8 mouse cellular contexts compared by ENCODE assay signal in the genomic region with DNA sequence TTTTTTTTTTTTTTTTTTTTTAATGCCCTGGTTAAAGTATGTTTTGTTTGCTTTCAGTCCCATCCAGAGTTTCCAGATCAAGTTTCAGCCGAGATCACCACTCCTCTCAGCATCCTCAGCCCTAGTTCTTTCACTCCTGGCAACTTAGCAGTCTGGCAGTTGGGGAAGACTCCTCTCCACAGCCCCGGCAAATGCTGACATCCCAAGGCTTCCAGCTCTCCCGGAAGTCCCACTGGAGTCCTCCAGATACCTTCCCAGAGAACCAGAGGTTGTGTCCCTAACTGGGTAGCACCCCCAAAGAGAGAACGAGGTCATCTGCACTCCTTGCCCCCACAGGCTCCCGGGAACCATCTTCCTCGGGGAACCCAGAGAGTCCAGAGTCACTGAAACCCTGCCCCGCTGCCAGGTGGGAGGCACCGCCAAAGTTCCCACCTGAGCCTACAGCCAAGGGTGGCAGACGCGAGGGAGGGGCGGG. TPM values are rescaled to one million over a fixed set of nuclear protein-coding genes. Genes with fewer than 3 reads are reported as not detected.
A peak's percentile ranks its signal among the peaks of the same experiment; 100 is the strongest.
DNase-seq lines count a peak whose midpoint lies in the region; ATAC-seq and TF ChIP-seq lines count a peak whose summit lies in the region.

No protein-coding gene starts in this region.

- H3K27ac ChIP-seq in testis, adult 2 months (ENCODE audit: control insufficient read depth, insufficient read depth, low read depth, low read length): no peak overlapping the region
- peak overlapping the region; percentile 52 for H3K27ac ChIP-seq in hindbrain, embryonic 11.5 days (ENCODE audit: low read depth, low read length)
- H3K27ac ChIP-seq in midbrain, embryonic 10.5 days (replicated peaks): peak overlapping the region; percentile 93

- H3K9me3 ChIP-seq in hindbrain, embryonic 11.5 days (ENCODE audit: control insufficient read depth, low read length): no peaks in the 10 kb centered on the region
- no peaks in the 10 kb centered on the region for H3K9me3 ChIP-seq in midbrain, embryonic 10.5 days (replicated peaks)

- peak; percentile 71 for DNase-seq in embryo, embryonic 10.5 days (ENCODE audit: low spot score)
- DNase-seq in embryo, embryonic 11 days: no peak
- no peak for DNase-seq in testis, postnatal 10 days (ENCODE audit: low spot score)
- DNase-seq in hindbrain, embryonic 11.5 days (ENCODE audit: low spot score): no peak
- no peak for DNase-seq in midbrain, embryonic 10.5 days (ENCODE audit: low spot score)
- no peak for DNase-seq in thymus, postnatal 25 days
- DNase-seq in gastrocnemius, adult 18-20 months (ENCODE audit: low spot score): no peak

- no peaks in the 10 kb centered on the region for H3K27me3 ChIP-seq in testis, adult 2 months (ENCODE audit: control insufficient read depth, insufficient read depth, low read length)
- peaks cover 13% of the 10 kb centered on the region for H3K27me3 ChIP-seq in hindbrain, embryonic 11.5 days (ENCODE audit: control insufficient read depth, insufficient read depth, low read length)
- H3K27me3 ChIP-seq in midbrain, embryonic 10.5 days (ENCODE audit: low read depth, poor library complexity, severe bottlenecking): peaks cover 46% of the 10 kb centered on the region

- no peak for TF ChIP-seq POLR2A in testis, adult 2 months (IDR thresholded peaks at IDR 0.05; ENCODE audit: control insufficient read depth, low read depth, low read length)

- peak overlapping the region; percentile 85 for H3K9ac ChIP-seq in hindbrain, embryonic 11.5 days (ENCODE audit: low read depth, low read length)

- no peak; the same call in 1 of the 2 replicates for ATAC-seq in hindbrain, embryonic 11.5 days (ENCODE audit: low FRiP score)

- H3K4me1 ChIP-seq in testis, adult 2 months (ENCODE audit: control insufficient read depth, insufficient read depth, low read length): peaks cover 12% of the 10 kb centered on the region
- H3K4me1 ChIP-seq in hindbrain, embryonic 11.5 days (replicated peaks; ENCODE audit: control insufficient read depth, insufficient read depth, low read length): peaks cover 3% of the 10 kb centered on the region
- peaks cover 76% of the 10 kb centered on the region for H3K4me1 ChIP-seq in midbrain, embryonic 10.5 days

- H3K4me2 ChIP-seq in hindbrain, embryonic 11.5 days (replicated peaks; ENCODE audit: low read depth, low read length): peak overlapping the region; percentile 92

- H3K4me3 ChIP-seq in testis, adult 2 months (ENCODE audit: control insufficient read depth, low read depth, low read length): peak overlapping the region; percentile 84
- peak overlapping the region; percentile 78 for H3K4me3 ChIP-seq in hindbrain, embryonic 11.5 days (ENCODE audit: low read depth, low read length)
- peak overlapping the region; percentile 87 for H3K4me3 ChIP-seq in midbrain, embryonic 10.5 days

- WGBS in hindbrain, embryonic 11.5 days: 0% methylated on average over 11 of the region's 11 CpGs
- WGBS in midbrain, embryonic 10.5 days: under 1% methylated on average over 11 of the region's 11 CpGs

- H3K36me3 ChIP-seq in testis, adult 2 months (ENCODE audit: control insufficient read depth, insufficient read depth, low read length): no peaks in the 10 kb centered on the region
- no peaks in the 10 kb centered on the region for H3K36me3 ChIP-seq in hindbrain, embryonic 11.5 days (ENCODE audit: control insufficient read depth, insufficient read depth, low read length)
- H3K36me3 ChIP-seq in midbrain, embryonic 10.5 days: no peaks in the 10 kb centered on the region

- TF ChIP-seq CTCF in testis, adult 2 months (IDR thresholded peaks at IDR 0.05; ENCODE audit: control insufficient read depth, insufficient read depth, insufficient replicate concordance, low read depth, low read length): no peak

RNA-seq across cellular contexts. Expression of a gene that starts 1.2 kb away (rescaled TPM):
- 4.2 and 4.5 TPM in 2 replicates for polyA plus RNA-seq in testis, adult 2 months (2012; rRNA removed)
- polyA plus RNA-seq in hindbrain, embryonic 11.5 days (2014; fragmentation: Nextera tagmentation; extraction: Ambion mirVana): 30.4 and 49.8 TPM in 2 replicates
- 33.6 and 38.5 TPM in 2 replicates for polyA plus RNA-seq in midbrain, embryonic 10.5 days (2016; fragmentation: Nextera tagmentation; extraction: Ambion mirVana)
- 10 to 100 TPM; 10.4 to 11.8 TPM for total RNA-seq in gastrocnemius, adult 18-20 months (2021)
